Mouse (Mus musculus) C2C12 (cell line): ENCODE measurements around the gene Tenm2.

Source experiments
- CEBPB ChIP-seq: IDR thresholded peaks from one replicate; pipeline ENCODE4 v1.6.1; 2011; ENCODE audit warnings: low read depth, mild to moderate bottlenecking, control low read depth, moderate library complexity
- CTCF ChIP-seq: IDR thresholded peaks from one replicate; pipeline ENCODE4 v1.5.1; 2011; ENCODE audit not compliant: control insufficient read depth, insufficient read depth, insufficient read length
- FOSL1 ChIP-seq: IDR thresholded peaks from one replicate; pipeline ENCODE4 v1.8.0; 2011; ENCODE audit warnings: mild to moderate bottlenecking, low read length; ENCODE audit not compliant: poor library complexity, insufficient read depth, severe bottlenecking
- USF1 ChIP-seq: IDR thresholded peaks from one replicate; pipeline ENCODE4 v1.6.1; 2011; ENCODE audit warnings: low read depth, mild to moderate bottlenecking, control low read depth, moderate library complexity

GRCm38 (mm10) chr11:36040508-36041233 lies 1195.1 kb downstream of the Tenm2 start:
- TF ChIP-seq CTCF (no peak), CEBPB (no peak), FOSL1 (no peak), USF1 (no peak)
